Mouse (Mus musculus) liver, embryonic 11.5 days (tissue): ENCODE measurements around the gene Zfp663. TPM values are rescaled to one million over a fixed set of nuclear protein-coding genes. Genes with fewer than 3 reads are reported as not detected.
A peak's percentile ranks its signal among the peaks of the same experiment; 100 is the strongest.

Experiments
- ATAC-seq: fragments of 200-750 bp; cut with Nextera tagmentation; replicated peaks from 2 replicates; pipeline ENCODE4 v1.8.0; 2017; ENCODE audit warnings: moderate number of reproducible peaks, mild to moderate bottlenecking, moderate TSS enrichment, moderate library complexity; ENCODE audit not compliant: low FRiP score
- DNase-seq: peaks from one replicate; pipeline ENCODE4 v3.0.0-alpha.2; 2017; ENCODE audit warnings: low spot score
- H3K27ac ChIP-seq: fragments of 300-500 bp; sonication (generic); 2 replicates; pipeline ENCODE4 v1.5.1; 2014; ENCODE audit warnings: mild to moderate bottlenecking, low read depth, low read length, control low read depth
- H3K27me3 ChIP-seq: fragments of 300-500 bp; sonication (generic); replicated peaks from 2 replicates; pipeline ENCODE4 v1.6.1; 2014; ENCODE audit warnings: low read length, mixed read lengths; ENCODE audit not compliant: control insufficient read depth, insufficient read depth
- H3K36me3 ChIP-seq: fragments of 300-500 bp; sonication (generic); 2 replicates; pipeline ENCODE4 v1.6.1; 2014; ENCODE audit warnings: mild to moderate bottlenecking, low read length, moderate library complexity, mixed read lengths; ENCODE audit not compliant: control insufficient read depth, insufficient read depth
- H3K4me1 ChIP-seq: fragments of 300-500 bp; sonication (generic); replicated peaks from 2 replicates; pipeline ENCODE4 v1.6.1; 2014; ENCODE audit warnings: low read length, mixed read lengths; ENCODE audit not compliant: control insufficient read depth, insufficient read depth
- H3K4me2 ChIP-seq: fragments of 300-500 bp; sonication (generic); 2 replicates; pipeline ENCODE4 v1.6.1; 2014; ENCODE audit warnings: mild to moderate bottlenecking, control low read depth, moderate library complexity
- H3K4me3 ChIP-seq: fragments of 300-500 bp; sonication (generic); 2 replicates; pipeline ENCODE4 v1.5.1; 2014; ENCODE audit warnings: low read depth, low read length, control low read depth
- H3K9ac ChIP-seq: fragments of 300-500 bp; sonication (generic); 2 replicates; pipeline ENCODE4 v1.6.1; 2014; ENCODE audit warnings: low read depth, low read length, control low read depth
- H3K9me3 ChIP-seq: fragments of 300-500 bp; sonication (generic); 2 replicates; pipeline ENCODE4 v1.6.1; 2016; ENCODE audit warnings: low read length, inconsistent platforms, mixed read lengths; ENCODE audit not compliant: control insufficient read depth
- WGBS: fragments of 180-500 bp; shearing (Covaris S2); extraction: QIAGEN DNeasy Blood & Tissue Kit; methylation state at CpG from one replicate; pipeline ENCODE4 v1.1.7; 2014; 5-methylcytosine and 5-hydroxymethylcytosine counted together
- polyA plus RNA-seq: library from polyadenylated mRNA; unstranded; fragments of >200 nt; fragmentation: Nextera tagmentation; extraction: Ambion mirVana; gene quantifications from 2 replicates; pipeline ENCODE4 v1.2.1, GENCODE M21; 2014

The Zfp663 gene
- polyA plus RNA-seq, 1 experiment from 2014 or later, result 0.07 TPM

DNA sequence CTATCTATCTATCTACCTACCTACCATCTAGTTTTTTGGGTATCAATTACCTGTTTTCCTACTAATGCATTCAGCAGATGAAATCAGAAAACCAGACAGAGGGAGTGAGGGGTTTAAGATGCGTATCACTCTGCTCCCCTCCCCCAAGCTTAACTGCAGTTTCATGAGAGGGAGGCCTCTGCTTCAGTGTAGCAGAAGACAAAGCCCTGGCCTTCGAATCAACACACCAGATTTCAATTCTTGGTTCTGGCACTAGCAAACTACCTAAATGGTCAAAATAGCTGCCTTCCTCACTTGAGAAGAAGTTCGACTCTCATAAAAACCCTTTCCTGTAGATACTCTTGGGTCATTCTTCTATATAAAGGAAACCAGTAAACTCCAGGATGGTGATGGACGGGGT lies 18.8 kb upstream of the Zfp663 start:
- H3K27me3 ChIP-seq, result no peaks in the 10 kb centered on the region
- DNase-seq (no peak), ATAC-seq (no peak)
- no peaks in the 10 kb centered on the region for H3K9me3 ChIP-seq
- peak overlapping the region; percentile 74 for H3K9ac ChIP-seq
- H3K27ac ChIP-seq, result no peak overlapping the region
- H3K4me3 ChIP-seq, result peak overlapping the region; percentile 62
- peaks cover 23% of the 10 kb centered on the region for H3K36me3 ChIP-seq
- H3K4me1 ChIP-seq, result peaks cover 5% of the 10 kb centered on the region
- 35% methylated on average over 4 of the region's 4 CpGs for WGBS
- peak overlapping the region; percentile 70 for H3K4me2 ChIP-seq

DNA sequence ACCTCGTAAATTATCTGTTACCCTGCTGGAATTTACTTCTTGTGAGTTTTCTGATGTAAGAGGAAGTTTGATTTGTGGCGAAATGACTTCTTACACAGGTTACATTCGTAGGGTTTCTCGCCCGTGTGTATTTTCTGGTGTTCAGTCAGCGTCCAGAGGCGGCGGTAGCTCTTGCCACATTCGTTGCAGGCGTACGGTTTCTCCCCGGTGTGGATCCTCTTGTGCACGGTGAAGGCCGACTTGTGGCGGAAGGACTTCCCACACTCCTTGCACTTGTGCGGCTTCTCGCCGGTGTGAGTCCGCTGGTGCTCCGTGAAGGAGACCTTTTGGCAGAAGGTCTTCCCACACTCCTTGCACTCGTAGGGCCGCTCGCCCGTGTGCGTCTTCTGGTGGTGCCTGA lies 11.5 kb upstream of the Zfp663 start:
- Histone ChIP-seq H3K27ac (no peak overlapping the region), H3K4me1 (no peaks in the 10 kb centered on the region; the same call in 1 of the 2 replicates), H3K27me3 (no peaks in the 10 kb centered on the region), H3K4me3 (no peak overlapping the region), H3K4me2 (no peak overlapping the region), H3K9me3 (peaks cover 5% of the 10 kb centered on the region; the same call in 1 of the 2 replicates), H3K36me3 (peaks cover 49% of the 10 kb centered on the region), H3K9ac (no peak overlapping the region)
- DNase-seq, result no peak
- ATAC-seq, result no peak
- WGBS, result 96% methylated on average over 25 of the region's 25 CpGs

- Histone ChIP-seq H3K36me3 (peaks cover 17% of the 10 kb centered on the region), H3K27me3 (no peaks in the 10 kb centered on the region), H3K27ac (no peak overlapping the region), H3K9me3 (peaks cover 4% of the 10 kb centered on the region; the same call in 1 of the 2 replicates), H3K4me3 (no peak overlapping the region), H3K4me1 (no peaks in the 10 kb centered on the region; the same call in 1 of the 2 replicates), H3K9ac (no peak overlapping the region), H3K4me2 (no peak overlapping the region)
- DNase-seq (no peak), ATAC-seq (no peak)
- 24% methylated on average over 4 of the region's 4 CpGs for WGBS
Observed at GRCm38 (mm10) chr2:165376001-165376400, 7.5 kb upstream of the Zfp663 start.

- Histone ChIP-seq H3K27me3 (no peaks in the 10 kb centered on the region), H3K4me2 (no peak overlapping the region), H3K4me1 (no peaks in the 10 kb centered on the region; the same call in 1 of the 2 replicates), H3K27ac (no peak overlapping the region), H3K9me3 (0 out of 2 replicates have a peak, but pooled peaks cover 1% of the 10 kb centered on the region), H3K9ac (no peak overlapping the region), H3K4me3 (no peak overlapping the region), H3K36me3 (peaks cover 12% of the 10 kb centered on the region)
- 76% methylated on average over 5 of the region's 5 CpGs for WGBS
- ATAC-seq (no peak), DNase-seq (no peak)
Observed at GRCm38 (mm10) chr2:165375478-165375877, 6.9 kb upstream of the Zfp663 start.

DNA sequence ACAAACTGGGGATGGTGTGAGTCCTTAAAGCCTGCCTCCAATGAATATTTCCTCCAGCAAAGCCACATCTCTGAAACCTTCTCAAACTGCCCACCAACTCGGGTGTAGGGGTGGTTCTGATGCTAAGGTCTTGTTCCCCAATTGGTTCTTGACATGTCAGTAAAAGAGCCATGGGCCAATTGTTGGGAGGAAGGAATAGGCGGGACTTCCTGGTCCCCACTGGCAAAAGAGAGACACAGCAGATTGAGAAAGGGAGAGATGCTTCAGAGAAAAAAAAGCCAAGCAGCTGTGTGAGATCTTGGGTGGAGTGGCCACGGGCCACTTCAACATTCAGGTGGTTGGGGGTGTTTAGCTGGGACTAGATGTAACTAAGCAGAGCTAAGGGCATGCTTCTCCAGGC lies 2.5 kb upstream of the Zfp663 start:
- H3K9ac ChIP-seq, result no peak overlapping the region
- H3K36me3 ChIP-seq, result no peaks in the 10 kb centered on the region
- H3K4me2 ChIP-seq, result no peak overlapping the region
- no peaks in the 10 kb centered on the region for H3K9me3 ChIP-seq
- WGBS, result 16% methylated on average over 3 of the region's 3 CpGs
- peaks cover 11% of the 10 kb centered on the region for H3K27me3 ChIP-seq
- no peak for DNase-seq
- no peak overlapping the region for H3K4me3 ChIP-seq
- H3K27ac ChIP-seq, result no peak overlapping the region
- H3K4me1 ChIP-seq, result peaks cover 9% of the 10 kb centered on the region
- ATAC-seq, result no peak

DNA sequence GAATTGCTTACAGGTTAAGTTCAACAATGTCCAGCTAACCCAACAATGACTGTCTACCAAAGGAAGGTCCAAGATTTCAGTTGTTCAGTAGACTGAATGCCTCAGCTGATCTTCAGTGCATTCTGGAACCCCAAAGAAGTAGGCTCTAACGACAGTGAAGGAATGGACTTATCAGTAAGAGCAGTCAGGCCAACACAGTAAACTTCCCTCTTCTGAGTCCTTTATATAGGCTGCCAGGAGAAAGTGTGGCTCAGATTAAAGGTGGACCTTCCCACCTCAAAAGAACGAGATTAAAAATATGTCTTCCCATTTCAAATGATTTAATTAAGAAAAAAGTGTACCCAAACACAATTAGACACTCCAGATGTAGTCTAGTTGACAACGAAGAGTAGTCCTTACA lies 1.8 kb upstream of the Zfp663 start:
- Histone ChIP-seq H3K36me3 (no peaks in the 10 kb centered on the region), H3K9me3 (no peaks in the 10 kb centered on the region), H3K27me3 (peaks cover 11% of the 10 kb centered on the region), H3K4me3 (no peak overlapping the region), H3K27ac (no peak overlapping the region), H3K4me1 (peaks cover 9% of the 10 kb centered on the region), H3K9ac (no peak overlapping the region), H3K4me2 (no peak overlapping the region)
- no peak for DNase-seq
- no peak for ATAC-seq
- 47% methylated on average over 3 of the region's 3 CpGs for WGBS

DNA sequence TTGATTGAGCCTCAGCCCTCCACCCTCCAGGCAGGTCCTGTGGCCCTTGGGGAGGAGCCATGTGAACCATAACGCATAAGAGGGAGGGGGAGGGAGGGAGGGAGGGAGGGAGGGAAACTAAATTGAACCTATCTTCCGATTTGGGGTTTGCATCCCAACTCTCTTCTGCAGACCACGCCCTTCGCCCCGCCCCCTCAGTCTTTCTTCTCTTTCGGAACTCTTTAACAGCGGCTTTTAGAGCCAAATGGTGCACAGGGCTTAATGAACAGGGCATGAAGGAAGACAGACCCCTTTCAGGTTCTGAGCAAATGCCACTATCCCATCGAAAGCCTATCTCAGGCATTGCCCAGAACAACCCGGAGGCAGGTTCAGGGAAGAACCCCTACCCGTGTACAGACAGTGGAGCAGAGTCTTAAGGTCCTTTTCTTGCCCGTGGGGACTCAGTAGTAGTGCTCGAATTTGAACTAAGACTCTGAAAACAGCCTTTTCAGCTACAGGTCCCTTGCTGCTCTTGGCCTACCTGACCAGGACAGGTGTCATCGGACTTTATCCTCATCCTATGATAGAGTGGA lies 575 bp downstream of the Zfp663 start:
- DNase-seq, result no peak
- Histone ChIP-seq H3K9ac (no peak overlapping the region), H3K9me3 (no peaks in the 10 kb centered on the region), H3K27ac (no peak overlapping the region), H3K36me3 (no peaks in the 10 kb centered on the region), H3K4me1 (peaks cover 9% of the 10 kb centered on the region), H3K4me3 (no peak overlapping the region), H3K4me2 (peak overlapping the region; percentile 52), H3K27me3 (peaks cover 14% of the 10 kb centered on the region)
- ATAC-seq, result no peak
- 5% methylated on average over 13 of the region's 13 CpGs for WGBS

DNA sequence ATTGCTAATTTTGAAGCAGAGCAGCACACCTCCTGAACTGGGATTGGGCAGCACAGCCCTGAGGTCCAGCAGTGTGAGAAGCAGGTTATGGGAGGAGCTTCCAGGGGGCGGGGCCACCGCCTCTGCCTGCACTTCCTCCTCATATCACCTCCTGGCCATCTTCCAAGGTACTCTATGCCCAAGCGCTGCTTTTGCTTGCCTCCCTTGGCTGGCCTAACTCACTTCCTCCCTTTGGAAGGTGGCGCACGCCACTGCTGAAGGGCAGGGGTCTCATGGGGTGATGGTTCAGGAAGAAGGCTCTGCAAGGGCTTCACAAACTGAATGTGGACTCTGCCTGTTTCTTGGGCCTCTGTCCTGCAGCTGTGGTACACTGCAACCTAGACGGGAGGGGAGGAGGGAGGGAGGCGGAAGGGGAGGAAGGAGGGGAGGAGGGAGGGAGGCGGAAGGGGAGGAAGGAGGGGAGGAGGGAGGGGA lies 1.4 kb downstream of the Zfp663 start:
- Histone ChIP-seq H3K9ac (no peak overlapping the region), H3K4me2 (peak overlapping the region; percentile 22; the same call in 1 of the 2 replicates)

More for the DNA sequence above, 1.4 kb downstream of the Zfp663 start:
- 5% methylated on average over 5 of the region's 8 CpGs for WGBS
- no peak overlapping the region for H3K4me3 ChIP-seq
- peaks cover 14% of the 10 kb centered on the region for H3K27me3 ChIP-seq
- no peaks in the 10 kb centered on the region for H3K9me3 ChIP-seq
- ATAC-seq (peak; percentile 51; the same call in 1 of the 2 replicates), DNase-seq (no peak)
- no peak overlapping the region for H3K27ac ChIP-seq
- H3K4me1 ChIP-seq, result peaks cover 9% of the 10 kb centered on the region
- no peaks in the 10 kb centered on the region for H3K36me3 ChIP-seq
